Mouse (Mus musculus) gastrocnemius, adult 2 months (tissue): ENCODE data around the gene A830018L16Rik. TPM values are rescaled to one million over a fixed set of nuclear protein-coding genes. Genes with fewer than 3 reads are reported as not detected.
"Not testable (repeated sequence)": the region's sequence is repeated elsewhere in the genome, so short reads cannot be mapped to it uniquely, and the experiment has no call there.

Source experiments
- DNase-seq: peaks from one replicate; pipeline ENCODE4 v3.0.0; 2022
- H3K27ac ChIP-seq: fragments of 200-600 bp; 2 replicates; pipeline ENCODE4 v1.8.1; 2022; ENCODE audit warnings: mild to moderate bottlenecking
- H3K4me3 ChIP-seq: fragments of 200-600 bp; 2 replicates; pipeline ENCODE4 v1.8.1; 2022; ENCODE audit warnings: mild to moderate bottlenecking, moderate library complexity
- CTCF ChIP-seq: fragments of 200-600 bp; IDR thresholded peaks from 2 replicates; pipeline ENCODE4 v1.8.1; 2022; ENCODE audit warnings: antibody characterized with exemption, mild to moderate bottlenecking, moderate library complexity
- intact Hi-C: fragments of 180-260 bp; cut with DNase I; formaldehyde crosslinking; loops from one replicate; pipeline ENCODE4 v1.15.1; 2025
- total RNA-seq, 2 experiments: library from RNA; stranded (reverse); gene quantifications; 2 replicates each; pipeline ENCODE4 v1.2.3; 2021

A830018L16Rik gene
- total RNA-seq, 2 experiments from 2014 or later, result not detected

DNA sequence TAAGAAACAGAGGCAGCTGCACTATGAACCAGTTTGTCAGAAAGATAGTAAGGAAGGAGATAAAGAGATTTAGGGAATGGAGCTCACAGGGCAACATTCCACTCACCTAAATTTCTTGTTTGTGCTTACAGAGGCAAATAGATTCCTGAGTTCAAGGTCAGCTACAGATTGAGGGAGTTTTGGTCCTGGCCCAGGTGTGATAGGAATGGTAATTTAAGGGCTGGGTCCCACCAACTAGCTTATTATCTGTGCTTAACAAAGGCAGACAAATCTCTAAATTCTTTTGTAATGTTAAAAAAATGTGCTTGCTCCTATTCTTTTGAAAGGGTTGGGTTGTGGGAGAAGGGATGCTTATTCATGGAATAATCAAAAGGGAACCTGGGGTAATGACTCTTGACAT lies 87.7 kb downstream of the A830018L16Rik start:
- DNase-seq, result no peak
- intact Hi-C loops, result no loop called here
- Histone ChIP-seq H3K27ac (no peak overlapping the region), H3K4me3 (no peak overlapping the region)
- no peak for TF ChIP-seq CTCF

DNA sequence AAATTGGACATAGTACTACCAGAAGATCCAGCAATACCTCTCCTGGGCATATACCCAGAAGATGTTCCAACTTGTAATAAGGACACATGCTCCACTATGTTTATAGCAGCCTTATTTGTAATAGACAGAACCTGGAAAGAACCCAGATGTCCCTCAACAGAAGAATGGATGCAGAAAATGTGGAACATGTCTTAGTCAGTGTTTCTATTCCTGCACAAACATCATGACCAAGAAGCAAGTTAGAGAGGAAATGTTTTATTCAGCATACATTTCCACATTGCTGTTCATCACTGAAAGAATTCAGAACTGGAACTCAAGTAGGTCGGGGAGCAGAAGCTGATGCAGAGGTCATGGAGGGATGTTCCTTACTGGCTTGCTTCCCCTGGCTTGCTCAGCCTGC lies 135.9 kb downstream of the A830018L16Rik start:
- H3K27ac ChIP-seq, H3K4me3 ChIP-seq, intact Hi-C loops, DNase-seq: not testable (repeated sequence)

- peak; percentile 36 for TF ChIP-seq CTCF
- Histone ChIP-seq H3K4me3 (no peak overlapping the region), H3K27ac (no peak overlapping the region)
- intact Hi-C loops, result no loop called here
- DNase-seq, result no peak
Measured at GRCm38 (mm10) chr1:11565309-11565708, 151.4 kb downstream of the A830018L16Rik start.

DNA sequence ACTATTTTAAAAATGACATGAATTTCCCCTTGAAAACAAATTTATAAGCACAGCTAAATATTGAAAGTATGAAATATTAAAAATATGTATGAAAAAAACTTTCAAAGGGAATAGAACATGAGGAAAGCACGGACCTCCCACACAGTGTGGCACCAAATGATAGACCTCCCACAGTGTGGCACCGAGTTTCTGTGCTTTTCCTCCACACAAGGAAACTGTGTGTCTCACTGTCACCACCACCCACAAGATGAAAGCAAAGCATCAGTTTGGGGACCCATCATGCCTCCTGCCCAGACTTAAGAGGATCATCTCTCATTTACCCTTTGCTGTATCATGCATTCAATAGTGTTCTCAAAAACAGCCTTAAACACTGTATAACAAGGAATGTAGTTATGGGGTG lies 152.8 kb downstream of the A830018L16Rik start:
- Histone ChIP-seq H3K27ac (no peak overlapping the region), H3K4me3 (no peak overlapping the region)
- intact Hi-C loops, result no loop called here
- no peak for DNase-seq
- TF ChIP-seq CTCF, result no peak

- TF ChIP-seq CTCF, result no peak
- intact Hi-C loops, result no loop called here
Measured at GRCm38 (mm10) chr1:11567300-11567885, 153.5 kb downstream of the A830018L16Rik start.

DNA sequence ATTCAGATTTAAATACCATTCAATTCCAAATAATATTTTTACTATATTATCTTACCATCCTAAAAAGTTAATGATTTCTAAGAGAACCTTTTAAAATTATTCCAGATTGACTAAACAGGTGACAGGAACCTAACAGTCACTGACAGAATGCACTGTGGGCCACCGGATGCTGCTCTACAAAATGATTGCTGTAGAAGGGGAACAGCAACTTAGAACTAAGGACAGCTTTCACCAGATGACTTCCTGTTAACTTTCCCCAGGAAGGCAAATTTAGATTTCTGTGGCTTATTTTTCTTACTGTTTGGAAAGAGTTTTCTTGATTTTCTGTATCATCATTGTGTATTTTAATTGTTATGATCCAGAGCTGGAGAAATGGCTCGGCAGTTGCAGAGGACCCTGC lies 156.4 kb downstream of the A830018L16Rik start:
- no peak for TF ChIP-seq CTCF
- H3K27ac ChIP-seq, result no peak overlapping the region
- DNase-seq, result no peak
- no peak overlapping the region for H3K4me3 ChIP-seq
- intact Hi-C loops, result no loop called here

More at GRCm38 (mm10) chr1:11567300-11567885, 153.5 kb downstream of the A830018L16Rik start:
- Histone ChIP-seq H3K4me3 (no peak overlapping the region), H3K27ac (no peak overlapping the region)
- no peak for DNase-seq

- no peak for TF ChIP-seq CTCF
- intact Hi-C loops, result no loop called here
- DNase-seq, result no peak
- H3K27ac ChIP-seq, result no peak overlapping the region
- H3K4me3 ChIP-seq, result no peak overlapping the region
Measured at GRCm38 (mm10) chr1:11573462-11573861, 159.6 kb downstream of the A830018L16Rik start.

DNA sequence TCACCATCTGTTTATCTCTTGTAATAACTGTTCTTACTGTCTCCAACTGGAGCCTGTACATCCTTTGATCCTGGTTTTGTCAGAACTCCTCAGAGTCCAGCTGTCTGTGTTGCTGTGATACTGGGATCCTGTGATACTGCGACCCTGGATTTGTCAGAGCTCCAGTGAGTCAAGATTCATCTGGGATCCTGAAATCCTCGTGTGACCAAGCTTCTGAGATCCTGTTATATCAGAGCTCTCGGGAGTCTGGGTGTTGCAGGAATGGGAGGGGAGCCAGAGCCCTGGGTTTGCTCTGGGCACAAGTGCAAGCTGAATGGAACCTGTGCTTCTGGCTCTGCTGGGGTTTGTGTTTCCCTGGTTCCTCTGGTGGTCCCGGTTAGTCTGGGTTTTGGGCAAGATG lies 166.1 kb downstream of the A830018L16Rik start:
- no peak for TF ChIP-seq CTCF

DNA sequence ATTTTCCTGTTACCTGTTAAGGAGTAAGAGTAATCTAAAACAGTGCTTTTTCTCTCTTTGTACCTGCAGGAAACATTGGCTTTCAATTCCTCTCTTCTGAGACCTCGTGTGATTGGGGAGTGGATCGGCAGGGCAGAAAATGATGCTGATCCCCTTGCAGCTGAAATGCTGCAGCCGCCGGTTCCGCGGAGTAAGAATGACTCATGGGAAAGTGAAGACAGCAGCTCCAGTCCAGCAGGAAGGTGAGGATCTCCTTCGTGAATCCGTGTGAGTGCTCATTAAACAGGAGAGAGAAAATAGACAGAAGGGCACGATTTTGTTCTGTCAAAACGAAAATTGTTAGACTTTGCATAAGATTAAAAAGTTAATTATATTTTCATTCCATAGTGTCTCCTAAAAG lies 174.4 kb downstream of the A830018L16Rik start:
- no peak overlapping the region for H3K27ac ChIP-seq
- intact Hi-C loops, result no loop called here
- no peak overlapping the region for H3K4me3 ChIP-seq
- no peak for TF ChIP-seq CTCF
- DNase-seq, result no peak

More for the DNA sequence above, 166.1 kb downstream of the A830018L16Rik start:
- intact Hi-C loops, result no loop called here
- Histone ChIP-seq H3K4me3 (no peak overlapping the region), H3K27ac (no peak overlapping the region)
- no peak for DNase-seq

DNA sequence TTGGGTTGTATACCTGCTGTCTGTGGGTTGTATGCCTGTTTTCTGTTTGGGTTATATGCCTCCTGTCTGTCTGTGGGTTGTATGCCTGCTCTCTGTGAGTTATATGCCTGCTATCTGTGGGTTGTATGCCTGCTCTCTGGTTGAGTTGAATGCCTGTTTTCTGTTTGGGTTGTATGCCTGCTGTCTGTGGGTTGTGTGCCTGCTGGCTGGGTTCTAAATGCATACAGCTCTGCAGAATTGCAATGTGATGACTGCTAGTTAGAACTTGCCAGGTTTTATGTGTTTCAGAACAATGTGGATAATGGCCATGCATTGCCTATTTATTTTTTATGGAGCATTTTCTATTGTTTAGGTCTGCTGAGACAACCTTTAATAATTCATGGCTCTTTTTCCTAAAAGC lies 236.2 kb downstream of the A830018L16Rik start:
- Histone ChIP-seq H3K4me3 (no peak overlapping the region), H3K27ac (no peak overlapping the region)
- no peak for DNase-seq
- intact Hi-C loops, result no loop called here
- no peak for TF ChIP-seq CTCF

DNA sequence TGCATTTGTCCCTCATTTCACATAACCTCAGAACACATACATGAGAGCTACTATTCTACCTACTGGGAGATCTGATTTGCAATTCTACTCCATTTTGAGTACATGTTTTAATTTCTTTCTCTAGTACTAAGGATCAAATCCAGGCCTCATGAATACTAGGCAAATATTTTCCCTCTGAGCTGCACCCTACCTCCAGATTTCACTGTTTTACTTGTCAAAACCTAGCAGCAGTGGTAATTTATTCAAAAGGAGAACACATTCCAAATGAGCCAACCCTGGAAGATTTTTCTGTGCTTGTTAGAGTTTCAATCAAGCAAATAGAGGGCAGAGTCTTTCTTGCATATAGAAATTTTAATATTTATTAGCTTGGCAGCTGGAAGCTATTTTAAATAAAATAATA lies 238.9 kb downstream of the A830018L16Rik start:
- no peak overlapping the region for H3K4me3 ChIP-seq
- intact Hi-C loops, result no loop called here
- no peak for TF ChIP-seq CTCF
- no peak overlapping the region for H3K27ac ChIP-seq
- no peak for DNase-seq

DNA sequence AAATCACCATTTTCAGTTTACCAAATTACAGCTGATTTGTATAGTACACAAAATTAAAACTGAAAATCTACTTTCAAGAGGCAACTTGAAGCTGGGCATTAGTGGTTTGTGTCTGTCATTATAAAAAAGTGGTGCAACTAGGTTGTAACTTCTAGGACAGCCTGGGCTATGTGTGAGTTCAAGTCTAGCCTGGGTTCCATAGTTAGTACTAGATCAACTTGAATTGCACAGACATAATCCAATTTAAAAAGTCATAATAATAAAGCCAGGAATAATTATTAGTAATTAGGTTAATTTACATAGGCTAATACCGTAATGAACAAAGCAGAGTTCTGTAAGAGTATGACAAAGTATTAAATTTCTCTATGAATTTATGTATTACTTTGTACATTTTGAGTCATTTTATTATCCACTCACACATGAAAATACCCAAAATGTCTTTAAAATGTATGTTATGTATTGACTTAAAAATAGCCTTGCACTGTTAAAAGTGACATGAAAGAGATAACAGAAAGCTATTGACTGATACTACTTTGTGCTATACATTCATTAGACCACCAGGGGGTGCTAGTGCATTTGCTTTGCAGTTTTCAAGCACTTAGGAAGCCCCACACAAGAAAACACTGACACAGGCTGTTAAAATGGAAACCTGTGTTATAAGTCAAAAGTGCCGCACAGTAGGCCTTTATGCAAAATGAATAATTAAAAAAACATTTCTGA lies 243.6 kb downstream of the A830018L16Rik start:
- no peak overlapping the region for H3K4me3 ChIP-seq
- no peak for DNase-seq
- intact Hi-C loops, result loop anchor here (1.0 kb wide), 1 partner anchor 1180 kb away; no protein-coding TSS in a partner anchor
- no peak overlapping the region for H3K27ac ChIP-seq
- TF ChIP-seq CTCF, result peak; percentile 84

DNA sequence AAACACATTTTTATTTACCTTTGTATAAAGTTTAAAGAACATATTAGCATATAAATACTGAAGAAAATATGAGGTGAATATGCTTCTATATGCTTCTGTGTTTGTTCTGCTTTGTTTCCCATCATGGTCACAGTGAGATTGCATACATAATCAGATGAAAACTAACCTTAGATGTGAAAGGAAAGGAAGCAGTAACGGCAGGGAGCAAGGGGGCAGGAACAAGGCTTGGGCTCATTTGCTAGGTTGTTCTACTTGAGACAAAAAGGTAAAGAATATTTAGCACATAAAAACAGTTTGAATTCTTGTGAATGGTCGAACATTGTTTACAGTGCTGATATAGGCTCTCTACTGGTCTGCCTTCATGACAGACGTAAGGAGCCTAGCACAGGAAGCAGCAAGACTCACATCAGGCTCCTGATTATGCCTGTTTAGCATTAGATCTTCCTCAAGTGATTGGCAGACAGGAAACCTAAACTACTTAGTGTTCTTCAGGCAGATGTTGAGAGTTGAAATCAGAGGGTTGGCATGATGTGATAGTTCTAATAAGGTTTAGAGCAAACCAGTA lies 244.2 kb downstream of the A830018L16Rik start:
- intact Hi-C loops, result no loop called here
- no peak for DNase-seq
- H3K27ac ChIP-seq, result no peak overlapping the region

More for the DNA sequence above, 244.2 kb downstream of the A830018L16Rik start:
- no peak overlapping the region for H3K4me3 ChIP-seq
- TF ChIP-seq CTCF, result no peak
